Mouse (Mus musculus) cerebellum, adult 2 months (tissue): ENCODE data around the gene Ksr1.

Experiments used
- CTCF ChIP-seq: fragments of 200-500 bp; IDR thresholded peaks from 2 replicates; pipeline ENCODE4 v1.5.1; 2011; ENCODE audit warnings: low read depth, mild to moderate bottlenecking, control low read depth, low read length, moderate library complexity, borderline replicate concordance; ENCODE audit not compliant: insufficient read depth
- POLR2A ChIP-seq: fragments of 200-500 bp; IDR thresholded peaks from 2 replicates; pipeline ENCODE4 v1.6.1; 2011; ENCODE audit warnings: low read length, control low read depth, borderline replicate concordance; ENCODE audit not compliant: insufficient read depth

DNA sequence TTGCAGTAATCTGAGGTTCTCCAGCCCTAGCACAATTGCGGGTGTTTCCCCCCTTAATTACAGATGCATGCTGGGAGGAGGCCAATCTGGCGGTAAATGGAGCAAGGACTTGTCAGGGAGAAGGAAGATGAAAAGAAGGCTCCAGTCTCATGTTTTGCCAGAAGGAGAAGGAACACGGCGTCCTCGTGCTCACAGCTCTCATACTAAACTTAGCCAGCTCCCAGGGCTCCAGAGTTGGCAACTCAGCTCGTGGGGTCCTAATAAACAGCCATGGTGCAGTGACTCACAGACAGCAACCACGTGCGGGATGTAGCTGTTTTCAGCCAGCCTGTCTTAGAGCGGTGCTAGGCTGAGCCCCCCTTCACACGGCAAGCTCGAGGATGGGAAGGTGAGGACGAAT lies 36.7 kb upstream of the Ksr1 start:
- no peak for TF ChIP-seq CTCF
- TF ChIP-seq POLR2A = no peak
